10 mouse cellular contexts compared by ENCODE assay signal in genomic region chr2:129624956-129625355, GRCm38 (mm10). TPM values are rescaled to one million over a fixed set of nuclear protein-coding genes. Genes with fewer than 3 reads are reported as not detected.
DNase-seq lines count a peak whose midpoint lies in the region; ATAC-seq lines count a peak whose summit lies in the region.
"Had no signal": no experiment of that assay in that cellular context is flagged by ENCODE, and none has a peak within 500 bp of the region (broad histone marks: within the 10 kb centered on the region; RNA-seq: fewer than 3 reads in every experiment).

No protein-coding gene starts in this region.

- H3K4me3 ChIP-seq in heart, embryonic 11.5 days (ENCODE audit: low read depth, low read length): no peak overlapping the region
- no peak overlapping the region for H3K4me3 ChIP-seq in neural tube, embryonic 12.5 days
- H3K4me3 ChIP-seq in neural tube, embryonic 14.5 days (ENCODE audit: low read depth, low read length): no peak overlapping the region

- 0 out of 2 replicates have a peak overlapping the region, but pooled peaks have one; percentile 18 for H3K27ac ChIP-seq in heart, embryonic 11.5 days (ENCODE audit: low read depth, low read length)
- no peak overlapping the region for H3K27ac ChIP-seq in neural tube, embryonic 12.5 days
- 0 out of 2 replicates have a peak overlapping the region, but pooled peaks have one; percentile 48 for H3K27ac ChIP-seq in neural tube, embryonic 14.5 days (ENCODE audit: low read depth, low read length)
- H3K27ac ChIP-seq: liver, embryonic 14.5 days had no signal

- 0 out of 2 replicates have a peak, but pooled peaks have one; percentile 42 for ATAC-seq in heart, embryonic 11.5 days (replicated peaks; ENCODE audit: insufficient number of reproducible peaks, low FRiP score, low TSS enrichment)
- 0 out of 2 replicates have a peak, but pooled peaks have one; percentile 44 for ATAC-seq in neural tube, embryonic 12.5 days (ENCODE audit: low FRiP score, low read depth)
- peak; percentile 32; the same call in 1 of the 2 replicates for ATAC-seq in neural tube, embryonic 14.5 days (ENCODE audit: low read depth)
- no peak for ATAC-seq in megakaryocyte progenitor cell, adult 5-6 weeks (replicated peaks; ENCODE audit: poor library complexity)

- DNase-seq in heart, adult 8-10 months (ENCODE audit: low spot score): no peak
- no peak for DNase-seq in neural tube, embryonic 10.5 days (ENCODE audit: extremely low spot score, low spot score)
- DNase-seq in kidney, postnatal 14 days: peak; percentile 33
- DNase-seq in embryo, embryonic 9.5 days (ENCODE audit: extremely low spot score): no peak

- H3K9me3 ChIP-seq in heart, embryonic 11.5 days (replicated peaks; ENCODE audit: control insufficient read depth, low read length): no peaks in the 10 kb centered on the region
- no peaks in the 10 kb centered on the region for H3K9me3 ChIP-seq in neural tube, embryonic 12.5 days
- no peaks in the 10 kb centered on the region for H3K9me3 ChIP-seq in neural tube, embryonic 14.5 days (ENCODE audit: control insufficient read depth, low read length)

- H3K4me2 ChIP-seq in heart, embryonic 11.5 days: no peak overlapping the region
- H3K4me2 ChIP-seq in neural tube, embryonic 12.5 days (replicated peaks): no peak overlapping the region
- no peak overlapping the region for H3K4me2 ChIP-seq in neural tube, embryonic 14.5 days (ENCODE audit: low read depth, low read length)

- no peak overlapping the region; the same call in 1 of the 2 replicates for H3K9ac ChIP-seq in heart, embryonic 11.5 days (ENCODE audit: low read depth, low read length)
- H3K9ac ChIP-seq in neural tube, embryonic 12.5 days: no peak overlapping the region
- no peak overlapping the region for H3K9ac ChIP-seq in neural tube, embryonic 14.5 days (replicated peaks; ENCODE audit: low read depth, low read length)
- H3K9ac ChIP-seq: liver, embryonic 14.5 days had no signal

- H3K36me3 ChIP-seq in heart, embryonic 11.5 days (ENCODE audit: control insufficient read depth, insufficient read depth, low read length): 0 out of 2 replicates have a peak, but pooled peaks cover under 1% of the 10 kb centered on the region
- 0 out of 2 replicates have a peak, but pooled peaks cover under 1% of the 10 kb centered on the region for H3K36me3 ChIP-seq in neural tube, embryonic 12.5 days
- no peaks in the 10 kb centered on the region for H3K36me3 ChIP-seq in neural tube, embryonic 14.5 days (ENCODE audit: control insufficient read depth, insufficient read depth, low read length)

- WGBS in heart, embryonic 11.5 days (ENCODE audit: insufficient replicate concordance): 60% methylated on average over 6 of the region's 6 CpGs
- WGBS in neural tube, embryonic 12.5 days: 71% methylated on average over 6 of the region's 6 CpGs
- WGBS in neural tube, embryonic 14.5 days: 57% methylated on average over 6 of the region's 6 CpGs

- H3K4me1 ChIP-seq in heart, embryonic 11.5 days (ENCODE audit: control insufficient read depth, insufficient read depth, low read length): peaks cover 10% of the 10 kb centered on the region
- H3K4me1 ChIP-seq in neural tube, embryonic 12.5 days: peaks cover 7% of the 10 kb centered on the region; the same call in 1 of the 2 replicates
- H3K4me1 ChIP-seq in neural tube, embryonic 14.5 days (ENCODE audit: control insufficient read depth, insufficient read depth, low read length): no peaks in the 10 kb centered on the region; the same call in 1 of the 2 replicates

- no peaks in the 10 kb centered on the region for H3K27me3 ChIP-seq in heart, embryonic 11.5 days (ENCODE audit: control insufficient read depth, insufficient read depth, low read length)
- no peaks in the 10 kb centered on the region for H3K27me3 ChIP-seq in neural tube, embryonic 12.5 days (replicated peaks)
- H3K27me3 ChIP-seq in neural tube, embryonic 14.5 days (ENCODE audit: control insufficient read depth, insufficient read depth, low read length): no peaks in the 10 kb centered on the region
- H3K27me3 ChIP-seq: CH12.LX had no signal

RNA-seq across cellular contexts. Expression of gene Sirpa, which starts 32.3 kb away (rescaled TPM):
- polyA plus RNA-seq in heart, embryonic 11.5 days (2014; fragmentation: Nextera tagmentation; extraction: Ambion mirVana): 13.0 and 15.7 TPM in 2 replicates
- total RNA-seq in heart, adult 8-10 months (2022): 10 to 100 TPM; 28.9 to 35.2 (median 30.0) TPM
- polyA plus RNA-seq in neural tube, embryonic 12.5 days (2016; fragmentation: Nextera tagmentation; extraction: Ambion mirVana): 21.3 and 21.9 TPM in 2 replicates
- 36.4 and 39.8 TPM in 2 replicates for polyA plus RNA-seq in neural tube, embryonic 14.5 days (2014; fragmentation: Nextera tagmentation; extraction: Ambion mirVana)
- total RNA-seq in megakaryocyte progenitor cell, adult 5-6 weeks (2015): 62.3 and 67.6 TPM in 2 replicates
- 67.5 and 73.8 TPM in 2 replicates for total RNA-seq in megakaryocyte progenitor cell, adult 5-6 weeks (2017)
